Mouse (Mus musculus) liver, adult 2 months (tissue): ENCODE measurements around the gene Lnx1. TPM values are rescaled to one million over a fixed set of nuclear protein-coding genes. Genes with fewer than 3 reads are reported as not detected.

Experiments used
- DNase-seq: peaks from one replicate; pipeline ENCODE4 v3.0.0-alpha.2; 2011; ENCODE audit warnings: low read depth, low spot score; ENCODE audit errors: extremely low read depth
- H3K27ac ChIP-seq: fragments of 200-500 bp; replicated peaks from 2 replicates; pipeline ENCODE4 v1.5.1; 2012; ENCODE audit warnings: low read depth, mild to moderate bottlenecking, control low read depth, inconsistent platforms, low read length; ENCODE audit not compliant: insufficient read depth
- H3K27me3 ChIP-seq: fragments of 200-500 bp; 2 replicates; pipeline ENCODE4 v1.6.1; 2012; ENCODE audit warnings: mild to moderate bottlenecking, moderate library complexity, low read length, inconsistent platforms; ENCODE audit not compliant: control insufficient read depth, insufficient read depth
- H3K36me3 ChIP-seq: fragments of 200-500 bp; 2 replicates; pipeline ENCODE4 v1.6.1; 2012; ENCODE audit warnings: low read length, inconsistent platforms; ENCODE audit not compliant: control insufficient read depth, insufficient read depth
- H3K4me1 ChIP-seq: fragments of 200-500 bp; 2 replicates; pipeline ENCODE4 v1.6.1; 2011; ENCODE audit warnings: low read length; ENCODE audit not compliant: control insufficient read depth, insufficient read depth
- H3K4me3 ChIP-seq: fragments of 200-500 bp; 2 replicates; pipeline ENCODE4 v1.5.1; 2011; ENCODE audit warnings: low read depth, mild to moderate bottlenecking, control low read depth, low read length, moderate library complexity; ENCODE audit not compliant: insufficient read depth
- H3K79me2 ChIP-seq: fragments of 200-500 bp; 2 replicates; pipeline ENCODE4 v1.6.1; 2012; ENCODE audit warnings: inconsistent platforms, mild to moderate bottlenecking, low read length, moderate library complexity; ENCODE audit not compliant: control insufficient read depth, insufficient read depth
- H3K9ac ChIP-seq: fragments of 200-500 bp; 2 replicates; pipeline ENCODE4 v1.6.1; 2012; ENCODE audit warnings: low read depth, mild to moderate bottlenecking, control low read depth, inconsistent platforms, low read length
- CTCF ChIP-seq: fragments of 200-500 bp; IDR thresholded peaks from 2 replicates; pipeline ENCODE4 v1.5.1; 2011; ENCODE audit warnings: low read depth, low read length, control low read depth
- POLR2A ChIP-seq: fragments of 200-500 bp; IDR thresholded peaks from 2 replicates; pipeline ENCODE4 v1.6.1; 2011; ENCODE audit warnings: low read length, control low read depth; ENCODE audit not compliant: insufficient read depth; ENCODE audit errors: extremely low read depth
- WGBS: fragments of 180-500 bp; shearing (Covaris S2); methylation state at CpG from one replicate; pipeline ENCODE4 v1.1.7; 2018; 5-methylcytosine and 5-hydroxymethylcytosine counted together
- polyA plus RNA-seq: library from polyadenylated mRNA; depleted of rRNA; stranded (reverse); fragments of >200 nt; gene quantifications from 2 replicates; pipeline ENCODE4 v1.2.3, GENCODE M21; 2012
- total RNA-seq: library from RNA; depleted of rRNA; stranded (reverse); fragments of >200 nt; gene quantifications from 2 replicates; pipeline ENCODE4 v1.2.3, GENCODE M21; 2014

The Lnx1 gene
- total and polyA plus RNA-seq, 2 experiments: 0.42 to 1.0 TPM

GRCm38 (mm10) chr5:74711056-74711455 lies 8.3 kb upstream of the Lnx1 start:
- Histone ChIP-seq H3K9ac (no peak overlapping the region), H3K4me1 (no peaks in the 10 kb centered on the region), H3K79me2 (no peaks in the 10 kb centered on the region), H3K4me3 (no peak overlapping the region), H3K36me3 (no peaks in the 10 kb centered on the region), H3K27me3 (no peaks in the 10 kb centered on the region), H3K27ac (no peak overlapping the region)
- no peak for TF ChIP-seq POLR2A
- no peak for TF ChIP-seq CTCF
- 52% methylated on average over 1 of the region's 1 CpGs for WGBS
- DNase-seq: no peak

- Histone ChIP-seq H3K27ac (no peak overlapping the region), H3K9ac (no peak overlapping the region), H3K27me3 (no peaks in the 10 kb centered on the region), H3K36me3 (no peaks in the 10 kb centered on the region), H3K79me2 (no peaks in the 10 kb centered on the region), H3K4me1 (no peaks in the 10 kb centered on the region), H3K4me3 (no peak overlapping the region)
- TF ChIP-seq CTCF (no peak), POLR2A (no peak)
- DNase-seq: no peak
- WGBS: 87% methylated on average over 4 of the region's 4 CpGs
These were observed 7.5 kb upstream of the Lnx1 start for GRCm38 (mm10) chr5:74710181-74710580.

- peak; percentile 92 for DNase-seq
- Histone ChIP-seq H3K4me3 (peak overlapping the region; percentile 31), H3K79me2 (no peaks in the 10 kb centered on the region), H3K9ac (no peak overlapping the region), H3K27me3 (no peaks in the 10 kb centered on the region), H3K36me3 (no peaks in the 10 kb centered on the region), H3K27ac (no peak overlapping the region), H3K4me1 (no peaks in the 10 kb centered on the region; the same call in 1 of the 2 replicates)
- TF ChIP-seq CTCF (no peak), POLR2A (no peak)
- 3% methylated on average over 8 of the region's 8 CpGs for WGBS
These were observed 1.7 kb upstream of the Lnx1 start for GRCm38 (mm10) chr5:74704460-74704790.

- no peak for DNase-seq
- TF ChIP-seq CTCF (no peak), POLR2A (no peak)
- Histone ChIP-seq H3K79me2 (no peaks in the 10 kb centered on the region), H3K27ac (no peak overlapping the region), H3K4me3 (peak overlapping the region; percentile 31), H3K36me3 (no peaks in the 10 kb centered on the region), H3K4me1 (no peaks in the 10 kb centered on the region; the same call in 1 of the 2 replicates), H3K27me3 (no peaks in the 10 kb centered on the region), H3K9ac (no peak overlapping the region)
- 40% methylated on average over 17 of the region's 17 CpGs for WGBS
These were observed 1.2 kb upstream of the Lnx1 start for GRCm38 (mm10) chr5:74703741-74704459.

GRCm38 (mm10) chr5:74700918-74701317 lies 1.8 kb downstream of the Lnx1 start:
- TF ChIP-seq CTCF (no peak), POLR2A (no peak)
- H3K27ac ChIP-seq: no peak overlapping the region

GRCm38 (mm10) chr5:74699673-74700072 lies 3.0 kb downstream of the Lnx1 start:
- DNase-seq: peak; percentile 35

More at GRCm38 (mm10) chr5:74700918-74701317, 1.8 kb downstream of the Lnx1 start:
- 79% methylated on average over 2 of the region's 2 CpGs for WGBS
- Histone ChIP-seq H3K9ac (no peak overlapping the region), H3K27me3 (no peaks in the 10 kb centered on the region), H3K79me2 (no peaks in the 10 kb centered on the region), H3K4me1 (no peaks in the 10 kb centered on the region; the same call in 1 of the 2 replicates), H3K4me3 (no peak overlapping the region), H3K36me3 (no peaks in the 10 kb centered on the region)
- DNase-seq: no peak

More at GRCm38 (mm10) chr5:74699673-74700072, 3.0 kb downstream of the Lnx1 start:
- no peaks in the 10 kb centered on the region for H3K36me3 ChIP-seq
- H3K9ac ChIP-seq: no peak overlapping the region
- H3K79me2 ChIP-seq: no peaks in the 10 kb centered on the region
- H3K27me3 ChIP-seq: no peaks in the 10 kb centered on the region
- H3K4me1 ChIP-seq: no peaks in the 10 kb centered on the region
- no peak overlapping the region for H3K4me3 ChIP-seq
- H3K27ac ChIP-seq: no peak overlapping the region
- TF ChIP-seq POLR2A (no peak), CTCF (no peak)
- 33% methylated on average over 1 of the region's 1 CpGs for WGBS
